Mouse (Mus musculus): ENCODE measurements around the gene Glis1. TPM values are rescaled to one million over a fixed set of nuclear protein-coding genes. Genes with fewer than 3 reads are reported as not detected.

The Glis1 gene
- total RNA-seq, 2 experiments from 2014 or later, result 1.2 to 2.3 TPM

Small RNAs within 50 kb of the gene (microRNA-seq; reads per million reads assigned to microRNA genes)
- 0 reads per million in 2 experiments for gene Gm24804

Other genes starting within 250 kb of the Glis1 start
- not detected for gene Ldlrad1, start 225.4 kb upstream of the Glis1 start, total RNA-seq (2021)
- gene Lrrc42, start 181.1 kb upstream of the Glis1 start, total RNA-seq (2021), result 10 to 100 TPM; 39.6 to 41.3 TPM
- 10 to 100 TPM; 27.8 to 29.4 TPM for gene Hspb11, start 181.0 kb upstream of the Glis1 start, total RNA-seq (2021)
- gene Dio1, start 127.4 kb upstream of the Glis1 start, total RNA-seq (2021), result not detected
- gene Yipf1, start 120.2 kb upstream of the Glis1 start, total RNA-seq (2021), result 10 to 100 TPM; 51.5 to 52.9 TPM
- gene Ndc1, start 66.8 kb upstream of the Glis1 start, total RNA-seq (2021), result 10 to 100 TPM; 11.0 to 12.5 TPM
- under 1 TPM; 0.62 to 0.68 TPM for gene Dmrtb1, start 249.6 kb downstream of the Glis1 start, total RNA-seq (2021)